Mouse (Mus musculus) frontal cortex, postnatal 36 days (tissue): ENCODE data around the gene H13.
"Not testable (repeated sequence)": the region's sequence is repeated elsewhere in the genome, so short reads cannot be mapped to it uniquely, and the experiment has no call there.

Experiments used
- DNase-seq, 2 experiments: peaks; one replicate each; pipeline ENCODE4 v3.0.0; 2022; ENCODE audit warnings: low spot score in 2 of 2

The H13 gene

GRCm38 (mm10) chr2:152661163-152661562, 8.1 kb upstream of the H13 start:
- no peak for DNase-seq

- not testable (repeated sequence) for DNase-seq
These were observed 3.1 kb upstream of the H13 start for GRCm38 (mm10) chr2:152666191-152666590.

- no peak for DNase-seq
These were observed 601 bp downstream of the H13 start for GRCm38 (mm10) chr2:152669639-152670484.

GRCm38 (mm10) chr2:152670983-152671641, 1.9 kb downstream of the H13 start:
- no peak for DNase-seq

GRCm38 (mm10) chr2:152671642-152671999, 2.4 kb downstream of the H13 start:
- DNase-seq, result peak; percentile 58 to 65

- DNase-seq, result no peak
These were observed 2.9 kb downstream of the H13 start for GRCm38 (mm10) chr2:152672166-152672565.

- no peak for DNase-seq
These were observed 4.9 kb downstream of the H13 start for GRCm38 (mm10) chr2:152674148-152674547.

- DNase-seq, result no peak
These were observed 6.1 kb downstream of the H13 start for GRCm38 (mm10) chr2:152675252-152675791.

- no peak for DNase-seq
These were observed 9.0 kb downstream of the H13 start for GRCm38 (mm10) chr2:152678302-152678701.

- DNase-seq, result no peak
These were observed 9.7 kb downstream of the H13 start for GRCm38 (mm10) chr2:152678925-152679324.

GRCm38 (mm10) chr2:152679701-152680355, 10.6 kb downstream of the H13 start:
- no peak for DNase-seq

GRCm38 (mm10) chr2:152683086-152683485, 13.8 kb downstream of the H13 start:
- no peak for DNase-seq

- no peak for DNase-seq
These were observed 17.1 kb downstream of the H13 start for GRCm38 (mm10) chr2:152686399-152686798.

GRCm38 (mm10) chr2:152686806-152687267, 17.6 kb downstream of the H13 start, which contains the start of gene Mcts2:
Gene Mcts2 (plus strand): TSS chr2:152687035.
- DNase-seq, result peak; percentile 89 to 95

- no peak for DNase-seq
These were observed 22.4 kb downstream of the H13 start for GRCm38 (mm10) chr2:152691564-152692217.

- DNase-seq, result peak; percentile 62 to 73
These were observed 24.0 kb downstream of the H13 start for GRCm38 (mm10) chr2:152693233-152693632.

- DNase-seq, result no peak
These were observed 24.5 kb downstream of the H13 start for GRCm38 (mm10) chr2:152693735-152694134.

- no peak for DNase-seq
These were observed 25.4 kb downstream of the H13 start for GRCm38 (mm10) chr2:152694708-152695107.

- DNase-seq, result no peak
These were observed 26.8 kb downstream of the H13 start for GRCm38 (mm10) chr2:152696016-152696415.

- DNase-seq, result peak; percentile 92 to 93
These were observed 27.4 kb downstream of the H13 start for GRCm38 (mm10) chr2:152696476-152697164.

GRCm38 (mm10) chr2:152700138-152700537, 30.9 kb downstream of the H13 start:
- DNase-seq, result no peak
